Mouse (Mus musculus) cerebellum, adult 8-10 months (tissue): ENCODE measurements around the gene Skint10.

ENCODE experiments used
- DNase-seq: peaks from one replicate; pipeline ENCODE4 v3.0.0; 2022

The Skint10 gene

DNA sequence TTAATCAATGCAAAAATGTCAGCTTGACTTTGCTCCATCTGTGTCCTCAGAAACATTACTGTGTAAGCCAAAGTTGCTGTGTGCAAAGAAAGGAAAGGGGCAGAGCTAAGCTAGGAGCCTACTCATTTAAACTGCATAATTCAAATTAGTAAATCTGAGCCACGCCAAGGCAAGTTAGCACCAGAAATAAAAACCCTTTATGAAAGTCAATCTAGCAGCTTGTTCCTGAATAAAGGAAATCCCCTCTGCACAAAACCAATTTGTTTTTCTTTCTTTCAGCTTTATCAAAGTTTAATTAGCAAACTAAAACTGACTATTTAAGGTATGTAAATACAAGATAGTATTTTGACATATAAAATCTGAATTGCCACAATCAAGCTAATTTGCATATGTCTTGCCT is at the start of gene Skint10:
Gene Skint10 (minus strand): TSS at position 101 of the 400 bp plus-strand sequence.
- no peak for DNase-seq

- no peak for DNase-seq
These were observed 16.0 kb upstream of the Skint10 start for GRCm38 (mm10) chr4:112790646-112791045.
